Mouse (Mus musculus) gastrocnemius, adult 18-20 months (tissue): ENCODE measurements around the gene Ccr3. TPM values are rescaled to one million over a fixed set of nuclear protein-coding genes. Genes with fewer than 3 reads are reported as not detected.
"Not testable (repeated sequence)": the region's sequence is repeated elsewhere in the genome, so short reads cannot be mapped to it uniquely, and the experiment has no call there.

Experiments used
- DNase-seq: peaks from one replicate; pipeline ENCODE4 v3.0.0; 2021; ENCODE audit warnings: low spot score
- long read RNA-seq, 2 experiments: library from polyadenylated mRNA; stranded (forward); transcript quantifications; one replicate each; pipeline ENCODE4 v2.0.0; 2021
- total RNA-seq, 2 experiments: library from RNA; stranded (reverse); gene quantifications; 2 replicates each; pipeline ENCODE4 v1.2.3; 2021

The Ccr3 gene
- total RNA-seq: not detected
- long read RNA-seq, experiment 1: 0 reads
- long read RNA-seq, experiment 2: 0 reads

DNA sequence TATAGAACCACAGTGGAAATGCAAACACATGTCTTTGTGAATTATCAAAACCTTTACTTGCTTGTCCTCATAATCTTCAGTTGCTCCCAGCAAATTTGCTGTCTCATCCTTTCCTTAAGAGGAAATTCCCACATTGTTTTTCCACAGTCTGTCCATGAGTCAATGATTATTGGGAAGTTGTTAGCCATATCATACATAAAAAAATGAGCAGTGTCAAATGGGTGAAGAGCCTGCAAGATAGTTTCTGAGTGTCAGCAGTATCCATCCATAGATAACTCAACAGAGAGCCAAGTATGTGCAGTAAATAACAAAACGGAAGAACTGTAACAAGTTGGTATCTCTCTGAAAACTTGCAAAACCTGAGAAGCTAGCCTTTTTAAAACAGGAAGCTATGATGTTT is at the start of gene Ccr3:
Gene Ccr3, plus strand, starts transcription at position 301 of the 400 bp plus-strand sequence.
- no peak for DNase-seq

DNA sequence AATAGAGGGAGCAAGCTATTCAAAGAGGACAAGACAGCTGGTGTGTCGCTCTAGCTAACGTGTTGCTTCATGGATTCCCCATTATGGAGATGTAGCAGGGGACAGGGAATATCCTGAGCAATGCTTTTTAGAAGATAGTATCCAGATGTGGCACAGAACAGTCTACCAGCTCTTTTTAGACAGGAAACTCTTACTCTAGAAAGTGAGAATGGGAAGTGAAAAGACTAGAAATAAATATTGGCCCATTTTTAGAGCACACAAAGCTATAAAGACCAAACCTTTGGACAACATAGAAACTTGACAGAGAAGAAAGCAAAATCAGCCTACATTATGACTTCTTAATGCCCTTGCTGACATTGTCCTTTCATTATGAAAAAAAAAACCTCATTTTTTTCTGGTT is 46.1 kb upstream of the Ccr3 start:
- no peak for DNase-seq

DNA sequence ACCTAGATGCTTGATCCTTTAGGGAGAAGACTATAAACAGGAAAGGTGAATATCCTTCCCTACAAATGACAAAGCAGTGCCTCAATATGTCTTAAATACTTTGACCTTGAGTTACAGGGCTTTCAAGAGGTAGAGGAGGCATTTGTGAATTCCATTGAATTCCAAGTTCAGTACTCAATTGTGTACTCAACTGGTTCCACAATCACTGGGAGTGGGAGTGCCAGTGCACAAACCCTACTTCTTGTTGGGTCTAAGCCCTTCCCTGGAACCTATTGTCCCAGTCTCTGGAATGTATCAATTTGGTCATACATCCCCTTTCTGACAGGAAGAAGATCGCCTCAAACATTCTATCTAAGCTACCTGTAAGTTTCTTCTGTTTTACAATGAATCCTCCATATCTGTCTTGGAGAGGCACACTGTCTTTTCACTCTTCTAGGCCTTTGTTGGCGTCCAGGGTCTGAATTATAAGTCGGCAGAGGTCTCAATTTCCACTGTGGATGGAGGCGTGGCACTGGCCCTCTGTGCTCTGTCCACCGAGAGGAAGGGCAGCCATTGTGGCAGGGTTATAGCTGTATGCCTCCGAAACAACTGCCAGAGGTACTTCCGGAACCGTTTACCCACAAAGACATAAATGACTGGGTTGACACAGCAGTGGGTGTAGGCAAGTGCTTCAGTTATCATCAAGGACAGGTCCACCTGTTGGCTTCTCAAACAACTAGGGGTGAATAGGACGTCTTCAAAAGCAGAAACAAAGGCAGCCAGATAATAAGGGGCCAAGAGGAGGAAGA is 44.7 kb upstream of the Ccr3 start:
- no peak for DNase-seq

- DNase-seq: no peak
Measured at GRCm38 (mm10) chr9:123978308-123978707, 43.5 kb upstream of the Ccr3 start, which contains the start of gene Ccr1l1. TSS of gene Ccr1l1 (minus strand) at chr9:123978408.

DNA sequence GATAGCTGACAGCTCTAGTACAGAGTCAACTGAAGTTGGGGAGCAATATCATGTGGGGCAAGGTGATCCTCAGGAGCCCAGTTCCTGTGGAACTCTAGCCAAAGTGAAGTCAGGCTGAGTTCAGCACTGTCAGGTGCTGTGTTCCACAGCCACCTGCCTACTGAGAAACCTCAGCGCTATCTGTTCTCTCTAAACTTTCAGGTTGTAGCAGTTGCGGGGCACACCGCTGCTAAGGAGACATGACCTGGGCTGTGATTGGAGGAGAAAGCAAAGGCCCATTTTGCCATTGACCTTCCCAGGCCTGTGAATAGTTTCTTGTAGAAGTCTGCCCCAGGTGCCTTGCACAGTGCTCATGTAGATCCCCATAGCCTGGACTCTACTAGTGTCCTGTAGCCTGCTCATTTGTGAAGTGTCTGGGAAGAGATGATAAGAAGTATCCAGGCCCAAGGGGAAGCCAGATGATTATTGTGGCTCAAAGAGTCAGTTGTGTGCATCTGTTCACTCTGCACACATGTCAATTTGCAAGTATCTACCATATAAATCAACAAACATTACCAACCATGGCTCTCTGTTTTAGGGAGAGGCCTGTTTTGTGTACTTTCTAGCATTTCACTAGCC is 40.8 kb upstream of the Ccr3 start:
- DNase-seq: not testable (repeated sequence)

- no peak for DNase-seq
Measured at GRCm38 (mm10) chr9:123981909-123982308, 39.9 kb upstream of the Ccr3 start.

- no peak for DNase-seq
Measured at GRCm38 (mm10) chr9:123982720-123983119, 39.1 kb upstream of the Ccr3 start.

DNA sequence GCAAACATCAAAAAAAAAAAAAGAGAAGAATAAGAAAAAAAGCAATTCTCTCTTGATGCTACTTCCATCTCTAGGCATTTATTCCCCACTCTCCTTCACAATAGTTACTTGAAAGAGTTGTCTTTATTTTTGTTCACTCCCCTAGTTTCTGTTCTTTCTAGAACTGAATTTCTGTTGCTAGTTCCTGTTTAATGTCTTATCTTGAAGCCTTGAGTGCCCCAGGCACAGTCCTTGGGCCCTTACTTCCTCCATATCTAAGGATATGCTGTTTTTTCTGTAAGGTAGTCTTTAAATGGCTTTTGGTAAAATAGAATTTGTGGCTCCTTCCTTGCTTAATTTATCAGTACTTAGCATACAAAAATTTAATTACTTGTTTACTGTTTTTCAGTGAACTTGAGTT is 36.8 kb upstream of the Ccr3 start:
- DNase-seq: no peak

DNA sequence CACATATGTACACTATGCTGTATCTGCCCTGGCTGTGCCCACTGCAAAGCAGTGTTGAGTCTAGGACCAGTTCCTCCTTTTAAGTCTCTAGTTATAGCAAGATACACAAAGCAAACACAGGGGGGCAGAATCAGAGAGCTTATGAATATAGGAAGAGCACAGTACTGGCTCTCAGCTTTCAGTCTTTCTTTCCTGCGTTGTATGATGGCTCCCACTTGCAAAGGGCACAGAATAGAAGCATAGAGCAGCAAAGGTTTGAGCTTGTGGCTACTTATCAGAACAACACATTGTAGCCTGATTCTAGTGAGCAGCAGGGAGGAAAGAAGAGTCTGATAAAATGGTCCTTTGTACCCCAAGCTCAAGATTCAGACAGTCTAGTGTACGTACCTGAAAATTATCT is 35.6 kb upstream of the Ccr3 start:
- no peak for DNase-seq

- no peak for DNase-seq
Measured at GRCm38 (mm10) chr9:123989671-123990070, 32.1 kb upstream of the Ccr3 start.

GRCm38 (mm10) chr9:123991312-123991906 is 30.4 kb upstream of the Ccr3 start:
- DNase-seq: no peak

- DNase-seq: no peak
Measured at GRCm38 (mm10) chr9:123997719-123998118, 24.1 kb upstream of the Ccr3 start.

GRCm38 (mm10) chr9:123999784-124000183 is 22.0 kb upstream of the Ccr3 start:
- no peak for DNase-seq

DNA sequence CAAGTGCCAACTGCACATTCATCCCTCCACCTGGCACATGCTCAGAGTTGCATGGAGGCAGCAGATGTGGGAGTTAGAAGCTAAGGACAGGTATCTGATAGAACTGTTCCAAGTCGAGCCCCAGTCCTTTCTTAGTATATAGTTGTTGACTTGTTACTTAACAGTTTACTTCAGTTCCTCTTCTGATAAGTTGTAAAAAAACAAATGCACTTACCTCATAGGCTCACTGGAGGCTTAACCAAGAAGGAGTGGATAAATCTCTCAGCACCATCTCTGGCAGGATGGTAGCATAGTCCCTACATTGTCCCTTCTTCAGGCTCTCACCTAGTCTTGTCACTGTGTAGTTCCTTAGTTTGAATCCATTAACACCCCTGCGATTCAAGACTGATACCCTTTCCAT is 9.1 kb upstream of the Ccr3 start:
- DNase-seq: no peak

DNA sequence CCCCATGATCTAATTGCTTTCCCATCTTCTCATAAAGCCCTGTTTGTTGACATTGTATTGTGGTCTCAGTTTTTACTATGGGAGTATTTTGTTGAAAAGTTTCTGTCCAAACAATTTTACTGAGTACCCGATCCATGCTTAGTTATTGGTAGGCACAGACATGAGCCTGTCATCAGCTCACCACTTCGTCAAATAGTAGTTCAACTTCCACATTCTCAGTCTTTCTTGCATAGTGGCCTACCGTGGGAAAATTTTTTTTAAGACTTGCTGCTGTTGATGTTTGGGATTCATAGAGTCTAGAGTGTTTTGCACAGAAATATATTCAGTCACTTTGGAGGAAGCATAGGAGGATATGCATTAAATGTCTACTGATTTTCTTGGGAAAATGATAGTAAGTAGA is 8.5 kb upstream of the Ccr3 start:
- no peak for DNase-seq

DNA sequence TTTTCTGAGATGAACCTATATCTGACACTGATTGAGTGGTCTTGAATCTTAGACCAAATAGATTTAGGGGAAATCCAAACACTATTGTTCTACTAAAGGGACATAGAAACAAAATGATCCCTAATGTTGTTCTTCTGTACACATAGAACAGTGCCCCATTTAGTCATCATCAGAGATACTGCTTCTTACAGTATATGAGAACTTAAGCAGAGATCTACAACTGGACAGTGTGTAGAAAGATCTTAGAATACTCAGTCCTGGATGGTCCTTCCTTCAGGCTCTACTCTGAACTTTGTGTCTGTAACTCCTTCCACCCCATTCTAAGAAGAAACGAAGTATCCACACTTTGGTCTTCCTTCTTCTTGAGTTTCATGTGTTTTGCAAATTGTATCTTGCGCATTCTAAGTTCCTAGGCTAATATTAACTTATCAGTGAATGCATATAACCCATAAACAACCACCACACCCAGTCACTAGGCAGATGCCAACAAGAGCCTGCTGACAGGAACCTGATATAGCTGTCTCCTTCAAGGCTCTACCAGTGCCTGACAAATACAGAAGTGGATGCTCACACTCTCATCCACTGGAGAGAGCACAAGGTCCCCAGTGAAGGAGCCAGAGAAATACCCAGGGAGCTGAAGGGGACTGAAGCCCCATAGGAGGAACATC is 6.7 kb upstream of the Ccr3 start:
- DNase-seq: no peak

GRCm38 (mm10) chr9:124016048-124016447 is 5.7 kb upstream of the Ccr3 start:
- DNase-seq: no peak

DNA sequence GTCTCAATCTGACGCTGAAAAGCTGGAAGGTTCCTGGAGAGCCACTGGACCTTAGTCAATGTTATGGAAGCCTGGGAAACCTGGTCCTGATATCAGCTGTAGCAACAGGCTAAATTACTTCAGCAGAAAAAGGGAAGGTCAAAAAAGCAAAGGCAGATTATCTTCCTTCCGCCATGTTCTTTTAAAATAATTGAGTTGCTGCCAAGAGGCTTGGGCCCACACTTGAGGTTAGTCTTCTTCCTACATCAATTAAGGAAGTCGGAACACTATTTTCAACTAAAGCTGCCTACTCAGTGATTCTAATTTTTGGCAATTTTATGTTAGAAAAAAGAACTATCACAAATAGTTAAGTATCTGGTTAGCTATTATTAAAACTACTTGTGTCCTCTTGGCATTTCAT is 1.9 kb upstream of the Ccr3 start:
- DNase-seq: no peak

- DNase-seq: no peak
Measured at GRCm38 (mm10) chr9:124033345-124033744, 11.6 kb downstream of the Ccr3 start.

- DNase-seq: peak; percentile 47
Measured at GRCm38 (mm10) chr9:124037707-124038106, 15.9 kb downstream of the Ccr3 start.

GRCm38 (mm10) chr9:124038158-124038582 is 16.4 kb downstream of the Ccr3 start:
- no peak for DNase-seq

- no peak for DNase-seq
Measured at GRCm38 (mm10) chr9:124038949-124039348, 17.2 kb downstream of the Ccr3 start.
